Mouse (Mus musculus) ovary, adult 18-20 months (tissue): ENCODE data around the gene Armc2.

Experiments used
- DNase-seq: peaks from one replicate; pipeline ENCODE4 v3.0.0; 2022; ENCODE audit warnings: low spot score, mixed read lengths

The Armc2 gene

GRCm38 (mm10) chr10:41866069-41866837, 152.0 kb downstream of the Armc2 start:
- no peak for DNase-seq
